Mouse (Mus musculus) liver, embryonic 16.5 days (tissue): ENCODE measurements around the gene C030005K15Rik. TPM values are rescaled to one million over a fixed set of nuclear protein-coding genes. Genes with fewer than 3 reads are reported as not detected.

Experiments used
- ATAC-seq: fragments of 200-750 bp; cut with Nextera tagmentation; 2 replicates; pipeline ENCODE4 v1.8.0; 2017; ENCODE audit warnings: low read depth, mild to moderate bottlenecking, moderate number of reproducible peaks, moderate library complexity
- H3K27ac ChIP-seq: fragments of 300-500 bp; sonication (generic); 2 replicates; pipeline ENCODE4 v1.5.1; 2014; ENCODE audit warnings: mild to moderate bottlenecking, low read length
- H3K27me3 ChIP-seq: fragments of 300-500 bp; sonication (generic); 2 replicates; pipeline ENCODE4 v1.6.1; 2014; ENCODE audit warnings: low read depth, low read length, mixed read lengths; ENCODE audit not compliant: control insufficient read depth, insufficient read depth
- H3K36me3 ChIP-seq: fragments of 300-500 bp; sonication (generic); 2 replicates; pipeline ENCODE4 v1.6.1; 2014; ENCODE audit warnings: mild to moderate bottlenecking; ENCODE audit not compliant: control insufficient read depth, insufficient read depth
- H3K4me1 ChIP-seq: fragments of 300-500 bp; sonication (generic); 2 replicates; pipeline ENCODE4 v1.6.1; 2014; ENCODE audit warnings: low read depth, low read length, mixed read lengths; ENCODE audit not compliant: control insufficient read depth
- H3K4me2 ChIP-seq: fragments of 300-500 bp; sonication (generic); 2 replicates; pipeline ENCODE4 v1.6.1; 2014; ENCODE audit warnings: low read depth, low read length, mixed read lengths
- H3K4me3 ChIP-seq: fragments of 300-500 bp; sonication (generic); 2 replicates; pipeline ENCODE4 v1.5.1; 2014; ENCODE audit warnings: low read depth, mild to moderate bottlenecking, low read length
- H3K9ac ChIP-seq: fragments of 300-500 bp; sonication (generic); 2 replicates; pipeline ENCODE4 v1.6.1; 2014; ENCODE audit warnings: low read depth, low read length
- H3K9me3 ChIP-seq: fragments of 300-500 bp; sonication (generic); replicated peaks from 2 replicates; pipeline ENCODE4 v1.6.1; 2016; ENCODE audit warnings: low read length; ENCODE audit not compliant: control insufficient read depth
- polyA plus RNA-seq: library from polyadenylated mRNA; unstranded; fragments of >200 nt; fragmentation: Nextera tagmentation; extraction: Ambion mirVana; gene quantifications from 2 replicates; pipeline ENCODE4 v1.2.1, GENCODE M21; 2015

The C030005K15Rik gene
- polyA plus RNA-seq, 1 experiment from 2014 or later = not detected

DNA sequence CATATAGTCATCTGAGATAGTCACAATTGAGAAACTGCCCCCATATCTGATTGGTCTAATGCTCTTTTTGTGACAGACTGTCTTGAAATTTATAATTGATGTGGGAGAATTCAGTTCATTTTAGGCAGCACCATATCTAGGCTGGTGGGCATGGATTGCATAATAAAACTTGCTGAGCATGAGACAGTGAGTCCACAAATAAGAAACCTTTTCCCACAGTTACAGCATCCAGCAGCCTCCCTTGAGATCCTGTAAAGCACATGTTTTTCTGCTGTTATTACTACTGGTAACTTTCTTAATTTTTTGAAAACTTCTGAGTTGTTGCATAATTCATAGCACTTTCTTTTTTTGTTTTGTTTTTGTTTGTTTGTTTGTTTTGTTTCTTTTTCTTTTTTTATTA lies 43.6 kb downstream of the C030005K15Rik start:
- Histone ChIP-seq H3K4me2 (no peak overlapping the region), H3K27me3 (no peaks in the 10 kb centered on the region), H3K9me3 (no peaks in the 10 kb centered on the region), H3K36me3 (no peaks in the 10 kb centered on the region), H3K4me1 (no peaks in the 10 kb centered on the region), H3K27ac (no peak overlapping the region), H3K9ac (no peak overlapping the region), H3K4me3 (no peak overlapping the region)
- ATAC-seq = no peak

Other genes with a start within 250 kb of the C030005K15Rik start
- 63.3 and 70.9 TPM in 2 replicates for gene Dcn, start 247.1 kb downstream of the C030005K15Rik start, polyA plus RNA-seq
- gene Lum, start 161.6 kb downstream of the C030005K15Rik start, polyA plus RNA-seq = 26.4 and 26.6 TPM in 2 replicates
- 0.19 and 0.25 TPM in 2 replicates for gene Kera, start 119.9 kb downstream of the C030005K15Rik start, polyA plus RNA-seq
- not detected in 2 replicates for gene Epyc, start 82.7 kb downstream of the C030005K15Rik start, polyA plus RNA-seq
- gene Ccer1, start 33.7 kb downstream of the C030005K15Rik start, polyA plus RNA-seq = not detected in 2 replicates